Mouse (Mus musculus) embryonic fibroblast, embryonic 13.5 days (primary cell): ENCODE results near the gene Olfr374.
A peak's percentile ranks its signal among the peaks of the same experiment; 100 is the strongest.

Source experiments
- CTCF ChIP-seq: IDR thresholded peaks from 2 replicates; pipeline ENCODE4 v1.5.1; 2011; ENCODE audit warnings: mild to moderate bottlenecking, control low read depth, low read length, moderate library complexity, borderline replicate concordance; ENCODE audit not compliant: insufficient read depth
- POLR2A ChIP-seq: IDR thresholded peaks from 2 replicates; pipeline ENCODE4 v1.6.1; 2011; ENCODE audit warnings: low read depth, mild to moderate bottlenecking, control low read depth, low read length, moderate library complexity

GRCm38 (mm10) chr8:72160707-72161697 lies 54.2 kb downstream of the Olfr374 start, which contains the start of gene Rab8a:
- peak; percentile 88 for TF ChIP-seq POLR2A
- TF ChIP-seq CTCF, result no peak
